Mouse (Mus musculus): ENCODE results near the gene Eea1.
A peak's percentile ranks its signal among the peaks of the same experiment; 100 is the strongest.
"Not testable (repeated sequence)": the region's sequence is repeated elsewhere in the genome, so short reads cannot be mapped to it uniquely, and the experiment has no call there.

The Eea1 gene

DNA sequence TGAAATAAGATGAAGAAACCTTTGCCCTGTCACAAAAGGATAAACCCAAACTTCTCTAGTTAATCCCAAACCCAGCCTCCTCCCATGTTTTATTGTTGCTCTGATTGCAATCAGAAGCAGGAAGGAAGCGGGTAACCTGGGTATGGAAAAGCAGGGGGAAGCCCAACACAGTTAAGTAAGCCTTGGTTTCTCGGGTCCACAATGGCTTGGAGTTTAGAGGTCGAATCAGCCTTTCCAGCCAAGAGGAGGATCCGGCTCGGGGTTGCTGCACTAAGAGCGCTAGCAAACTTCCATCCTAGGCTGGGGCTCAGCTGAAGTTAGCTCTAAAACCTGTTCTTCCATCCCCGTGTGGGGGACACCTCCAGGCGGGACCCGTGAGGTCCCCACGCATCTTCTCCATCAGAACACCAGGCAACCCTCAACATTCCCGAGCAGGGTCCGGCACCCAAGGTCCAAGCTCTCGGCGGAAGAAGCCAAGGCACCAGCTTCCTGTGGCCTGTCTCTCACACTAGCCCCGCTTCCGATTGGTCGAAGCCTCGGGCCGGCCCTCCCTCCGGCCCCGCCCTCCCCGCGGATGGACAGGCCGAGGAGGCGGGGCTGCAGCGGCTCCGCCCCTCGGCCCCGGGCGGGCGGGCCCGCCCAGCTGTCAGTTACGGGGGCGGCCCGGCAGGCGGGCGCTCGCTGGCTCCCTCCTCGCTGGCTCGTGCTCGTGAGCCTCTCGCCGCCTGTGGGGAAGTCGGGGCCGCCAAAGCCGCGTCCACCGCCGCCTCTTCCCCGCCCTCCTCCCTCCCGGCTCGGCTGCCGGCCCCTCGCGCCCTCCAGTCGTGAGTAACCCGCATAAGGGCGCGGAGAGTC, at the start of gene Eea1:
Eea1 (plus strand) TSS at position 605 of the 855 bp plus-strand sequence.
- peak; percentile 94 for DNase-seq

- no peak for DNase-seq
These were observed 49.1 kb upstream of the Eea1 start for GRCm38 (mm10) chr10:95891214-95891960.

DNA sequence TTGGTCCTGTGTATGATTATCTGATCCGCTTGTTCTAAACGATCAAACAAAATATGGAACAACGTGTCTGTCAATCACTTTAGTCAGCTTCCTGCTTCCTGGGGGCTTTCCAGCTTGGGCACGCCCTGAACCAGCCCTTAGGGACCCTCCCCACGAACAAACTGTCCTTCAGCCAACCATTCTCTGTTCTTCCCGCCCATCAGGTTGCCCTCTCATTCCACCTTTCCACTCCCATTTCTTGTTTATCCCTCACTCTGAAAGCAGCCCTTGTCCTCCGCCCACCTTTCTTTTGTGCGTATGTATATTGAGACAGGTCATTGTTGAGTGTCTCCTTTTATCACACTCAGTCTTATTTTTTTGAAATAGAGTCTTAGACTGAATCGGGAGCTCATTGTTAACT, 48.3 kb upstream of the Eea1 start:
- no peak for DNase-seq

GRCm38 (mm10) chr10:95893291-95893932, 47.0 kb upstream of the Eea1 start:
- no peak for DNase-seq

GRCm38 (mm10) chr10:95894036-95894855, 46.2 kb upstream of the Eea1 start:
- DNase-seq: no peak

DNA sequence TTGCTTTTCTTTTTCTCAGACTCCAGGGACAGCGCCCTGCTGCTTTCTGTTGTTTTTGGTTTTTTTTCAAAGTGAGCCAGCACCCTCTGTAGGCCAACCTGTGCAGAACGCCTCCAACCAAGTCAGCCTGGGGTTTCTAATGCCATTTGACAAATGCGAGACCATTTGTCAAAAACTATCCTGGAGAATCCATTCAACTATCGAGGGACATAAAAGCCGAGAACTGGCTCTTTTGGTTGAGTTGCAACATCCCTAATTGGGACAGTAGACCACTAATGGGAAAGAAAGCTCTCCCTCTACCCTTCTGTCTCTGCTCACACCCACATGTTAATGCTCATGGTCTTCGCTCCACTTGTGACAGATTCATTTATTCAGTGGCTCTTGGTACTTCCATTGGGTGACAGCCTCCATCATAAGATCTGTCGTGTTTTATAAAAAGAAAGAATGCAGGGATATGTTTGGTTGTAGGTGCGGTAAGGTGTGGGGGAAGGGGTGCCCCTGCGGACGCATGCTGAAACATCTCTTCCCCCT, 45.5 kb upstream of the Eea1 start:
- DNase-seq: peak; percentile 62

GRCm38 (mm10) chr10:95898471-95899154, 41.8 kb upstream of the Eea1 start:
- no peak for DNase-seq

- DNase-seq: no peak
These were observed 35.8 kb upstream of the Eea1 start for GRCm38 (mm10) chr10:95904668-95905067.

DNA sequence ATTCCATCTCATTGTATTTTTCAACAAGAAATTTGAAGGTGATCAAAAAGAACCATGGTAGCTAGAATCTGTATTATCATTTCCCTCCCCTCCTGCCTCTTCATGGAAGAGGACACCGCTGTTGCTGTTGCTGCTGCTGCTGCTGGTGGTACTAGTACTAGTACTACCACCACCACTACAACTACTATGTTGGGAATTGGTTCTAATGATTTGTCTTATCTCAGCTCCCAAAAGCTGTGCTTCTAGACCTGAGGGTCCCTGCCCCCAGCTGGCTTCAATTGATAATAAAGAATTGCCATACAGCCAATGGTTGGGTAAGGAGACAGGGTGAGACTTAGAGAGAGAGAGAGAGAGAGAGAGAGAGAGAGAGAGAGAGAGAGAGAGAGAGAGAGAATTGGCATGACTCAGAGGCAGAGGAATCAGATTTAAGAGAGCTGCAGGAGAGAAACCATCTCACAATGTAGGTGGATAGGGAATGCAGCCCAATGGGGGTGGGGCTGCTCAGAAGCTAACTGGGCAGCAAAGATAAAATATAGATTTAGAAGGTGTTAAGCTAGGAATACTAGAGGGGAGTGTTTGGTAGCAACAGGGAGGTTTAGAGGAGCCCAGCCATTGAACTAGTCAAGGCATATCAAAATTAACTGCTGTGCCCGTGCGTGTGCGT, 31.1 kb upstream of the Eea1 start:
- no peak for DNase-seq

DNA sequence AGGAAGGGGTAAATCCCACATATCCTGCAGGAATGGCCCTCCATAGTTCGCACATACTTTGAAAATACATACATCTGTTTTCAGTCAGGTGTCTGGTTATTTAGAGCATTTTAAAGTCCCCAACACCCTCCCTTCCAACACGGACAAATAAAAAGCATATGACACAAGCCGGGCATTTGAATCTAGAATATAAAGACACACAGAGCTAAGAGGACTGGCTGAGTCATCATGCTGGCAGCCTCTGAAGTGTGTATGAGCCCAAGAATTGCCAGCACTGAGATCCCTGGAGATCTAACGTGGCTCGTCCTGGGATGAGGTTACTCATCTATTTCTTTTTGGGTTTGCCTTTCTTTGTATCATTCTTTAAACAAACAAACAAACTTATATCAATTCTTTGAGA, 29.4 kb upstream of the Eea1 start:
- no peak for DNase-seq

DNA sequence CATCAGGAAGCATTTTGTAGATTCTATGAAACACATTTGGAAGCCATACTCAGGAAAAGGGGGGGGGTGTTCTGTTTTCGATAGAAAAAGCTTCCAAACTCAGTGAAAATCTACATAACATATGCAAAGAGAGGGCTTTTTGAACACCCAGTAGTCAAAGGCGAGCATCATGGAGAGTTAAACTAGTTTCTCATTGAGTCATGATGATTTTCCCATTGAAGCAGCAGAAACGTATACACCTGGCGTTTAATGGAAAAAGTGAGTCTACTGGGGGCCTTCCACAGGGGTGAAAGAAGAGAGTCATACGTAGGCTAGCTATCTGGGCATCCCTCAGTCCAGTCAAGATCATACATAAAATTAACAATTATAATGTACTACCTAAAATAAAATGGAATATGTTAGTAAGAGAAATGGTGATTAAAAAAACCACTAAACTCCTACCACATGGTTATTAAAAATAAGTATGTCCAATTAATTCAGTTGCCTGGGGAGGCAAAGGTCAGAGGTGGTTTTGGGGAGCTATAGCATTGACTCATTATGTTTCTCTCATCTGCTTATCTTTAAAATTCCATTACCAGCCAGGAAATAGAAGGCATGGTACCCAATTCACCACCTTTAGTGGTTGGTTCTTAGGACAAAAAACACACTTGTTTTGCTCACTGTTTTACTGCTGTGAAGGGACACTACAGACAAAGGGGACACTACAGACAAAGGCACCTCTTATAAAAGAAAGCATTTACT, 25.8 kb upstream of the Eea1 start:
- no peak for DNase-seq

DNA sequence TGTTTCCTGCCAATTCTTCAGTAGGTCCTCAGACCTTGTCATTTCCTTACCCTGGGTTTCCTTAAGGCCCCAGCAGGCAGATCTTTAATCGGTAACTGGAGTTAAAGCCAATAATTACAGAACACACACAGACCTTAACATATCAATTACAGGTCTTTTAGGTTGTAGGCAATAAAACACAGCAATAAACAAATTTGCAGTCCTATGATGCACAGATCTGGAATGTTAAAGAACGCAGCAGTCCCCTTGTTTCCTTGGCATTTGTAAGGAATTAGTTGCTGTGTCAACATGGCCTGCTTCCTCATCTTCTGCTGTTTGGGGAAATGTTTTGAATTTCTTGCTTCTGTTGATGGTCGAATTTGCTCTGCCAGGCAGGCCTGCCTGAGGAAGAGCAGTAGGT, 21.7 kb upstream of the Eea1 start:
- no peak for DNase-seq

GRCm38 (mm10) chr10:95923263-95924217, 16.9 kb upstream of the Eea1 start:
- DNase-seq: no peak

GRCm38 (mm10) chr10:95933631-95934030, 6.8 kb upstream of the Eea1 start:
- not testable (repeated sequence) for DNase-seq

- no peak for DNase-seq
These were observed 684 bp downstream of the Eea1 start for GRCm38 (mm10) chr10:95940901-95941767.

GRCm38 (mm10) chr10:95941768-95942425, 1.4 kb downstream of the Eea1 start:
- DNase-seq: peak; percentile 7

DNA sequence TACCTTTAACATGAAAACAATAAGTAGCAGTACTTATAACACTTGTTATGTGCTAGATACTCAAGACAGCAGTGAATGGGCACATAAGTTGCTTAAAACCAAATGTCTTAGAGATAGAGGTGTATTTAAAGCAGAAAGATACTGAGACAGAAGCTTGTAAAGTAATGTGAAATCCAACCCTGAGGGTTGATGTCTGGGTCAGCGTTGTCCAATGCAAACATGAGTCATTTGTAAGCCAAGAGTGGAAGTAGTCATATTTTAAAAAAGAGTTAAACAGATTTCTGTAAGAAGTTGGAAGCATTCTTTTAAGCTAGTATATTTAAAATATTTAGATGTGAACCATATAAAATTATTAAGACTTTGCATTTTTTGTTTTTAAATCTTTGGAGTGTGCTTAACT, 4.6 kb downstream of the Eea1 start:
- DNase-seq: no peak

- no peak for DNase-seq
These were observed 9.0 kb downstream of the Eea1 start for GRCm38 (mm10) chr10:95949410-95949809.

Data from cerebellum, adult 9-11 months (tissue).